Mouse (Mus musculus): ENCODE measurements at regions not wholly inside any gene's neighbourhood (a gene's known extent, or its start where the extent isn't known, plus 50 kb on each side); places are given as distances from the start of the nearest gene placed in this dataset.

DNA sequence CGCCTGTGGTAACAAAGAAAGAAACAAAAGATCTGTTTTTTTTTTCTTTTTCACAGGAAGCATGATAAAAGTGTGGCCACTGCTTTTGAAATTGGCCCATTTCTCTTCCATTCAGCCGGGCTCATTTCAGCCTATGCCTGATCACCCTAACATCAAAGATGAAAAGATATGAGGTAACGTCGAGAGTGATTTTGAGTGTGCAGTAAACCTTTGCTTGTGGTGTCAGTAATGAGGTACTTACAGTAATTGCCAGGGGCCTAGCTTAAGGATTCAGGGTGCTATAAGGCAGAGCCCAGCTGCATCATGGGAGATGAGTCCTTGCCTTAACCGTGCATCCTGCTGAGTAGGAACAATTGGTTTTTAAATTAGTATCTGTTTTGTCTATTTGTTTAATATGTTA is 354.2 kb downstream of the Ice1 start:
- no peak for DNase-seq (ENCODE audit: low read depth)

DNA sequence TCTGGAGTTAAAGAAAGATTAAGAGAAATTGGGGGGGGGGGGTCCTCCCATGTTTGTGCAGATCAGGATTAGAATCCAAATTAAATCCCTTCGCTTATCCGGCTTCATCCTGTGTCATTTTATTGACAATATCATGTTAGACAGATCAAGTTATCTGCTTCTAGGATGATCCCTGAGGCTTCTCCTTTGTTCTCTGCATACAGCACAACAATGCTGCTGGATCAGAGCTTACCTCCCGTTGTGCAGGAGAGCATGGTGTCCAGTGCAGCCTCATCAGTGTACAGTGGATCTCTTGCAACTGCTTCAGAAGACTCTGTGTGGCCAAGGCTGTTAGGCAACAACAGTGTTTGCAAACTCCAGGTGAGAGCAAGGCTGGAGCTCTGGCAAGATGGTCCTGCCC is 344.7 kb downstream of the Ice1 start:
- no peak for DNase-seq (ENCODE audit: low read depth)

DNA sequence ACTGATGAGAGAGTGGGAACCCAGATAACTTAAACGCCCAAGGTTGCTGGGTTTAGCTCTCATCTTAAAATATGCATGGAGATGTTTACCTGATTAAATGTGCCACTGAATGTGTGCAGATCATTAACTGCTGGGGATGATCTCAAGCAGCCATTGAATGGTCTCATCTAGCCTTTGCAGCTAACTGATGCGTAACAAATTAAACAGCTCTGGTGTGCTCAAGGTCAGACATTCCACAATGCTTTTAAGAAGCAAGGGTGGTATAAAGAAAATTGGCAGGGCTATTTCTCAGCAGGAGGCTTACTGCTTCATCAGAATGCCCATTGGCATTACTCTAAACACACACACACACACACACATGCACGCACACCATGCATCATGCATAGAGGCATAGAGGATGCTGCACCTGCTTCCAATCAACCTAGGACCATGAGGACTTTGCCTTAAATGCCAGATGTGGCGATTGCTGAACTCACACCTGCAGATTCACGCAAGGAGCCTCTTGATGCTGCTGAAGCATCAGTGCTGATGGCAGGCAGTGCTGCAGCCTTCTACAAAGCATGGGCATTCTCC is 333.4 kb downstream of the Ice1 start:
- DNase-seq (ENCODE audit: low read depth): no peak

DNA sequence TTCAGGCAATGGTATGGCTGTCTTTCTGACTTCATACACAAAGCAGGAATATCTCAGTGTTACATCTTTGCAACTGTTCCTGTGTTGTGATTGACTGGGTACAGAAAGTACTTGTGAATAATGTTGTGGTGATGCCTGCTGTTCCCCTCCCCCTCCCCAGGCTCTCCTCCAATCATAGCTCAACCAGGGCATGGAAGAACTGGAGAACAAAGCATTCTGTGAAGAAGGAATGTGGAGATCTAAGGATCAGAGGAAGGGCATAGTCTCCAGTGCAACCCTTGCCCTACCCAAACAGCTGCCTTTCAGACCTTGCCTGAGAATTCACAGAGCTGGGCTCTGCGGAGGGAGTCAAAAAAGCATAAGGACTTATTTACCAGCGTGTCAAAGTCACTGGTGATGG is 326.9 kb downstream of the Ice1 start:
- no peak for DNase-seq (ENCODE audit: low read depth)

GRCm38 (mm10) chr13:70311226-70312055 is 326.0 kb downstream of the Ice1 start:
- DNase-seq (ENCODE audit: low read depth): no peak

GRCm38 (mm10) chr13:70313205-70313604 is 324.2 kb downstream of the Ice1 start:
- DNase-seq (ENCODE audit: low read depth): no peak

GRCm38 (mm10) chr13:70323537-70323936 is 313.9 kb downstream of the Ice1 start:
- DNase-seq (ENCODE audit: low read depth): no peak

GRCm38 (mm10) chr13:70336069-70336468 is 301.4 kb downstream of the Ice1 start:
- DNase-seq (ENCODE audit: low read depth): no peak

- no peak for DNase-seq (ENCODE audit: low read depth)
These were observed 297.0 kb downstream of the Ice1 start for GRCm38 (mm10) chr13:70340437-70340836.

- DNase-seq (ENCODE audit: low read depth): no peak
These were observed 294.2 kb downstream of the Ice1 start for GRCm38 (mm10) chr13:70343191-70343734.

GRCm38 (mm10) chr13:70343911-70344310 is 293.5 kb downstream of the Ice1 start:
- DNase-seq (ENCODE audit: low read depth): no peak

- DNase-seq (ENCODE audit: low read depth): no peak
These were observed 293.1 kb downstream of the Ice1 start for GRCm38 (mm10) chr13:70344311-70344710.

DNA sequence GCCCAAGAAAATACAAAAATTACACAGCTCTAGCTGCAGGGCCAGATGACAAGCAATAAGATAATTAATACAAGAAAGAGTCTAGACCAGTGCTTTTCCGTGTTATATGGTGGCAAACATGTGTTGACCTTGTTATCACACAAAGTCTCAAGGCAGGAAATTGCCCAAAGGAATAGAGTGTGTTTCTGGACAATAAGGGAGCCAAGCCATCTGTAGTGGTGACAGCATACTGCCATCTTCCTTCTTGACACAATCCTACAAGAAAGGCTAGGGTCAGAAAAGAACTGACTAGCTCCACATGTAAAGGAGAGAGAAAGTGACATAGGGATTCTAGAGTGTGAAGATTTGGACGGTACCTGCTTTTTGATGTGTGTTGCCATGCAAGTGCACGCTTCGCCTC is 289.0 kb downstream of the Ice1 start:
- DNase-seq (ENCODE audit: low read depth): no peak

DNA sequence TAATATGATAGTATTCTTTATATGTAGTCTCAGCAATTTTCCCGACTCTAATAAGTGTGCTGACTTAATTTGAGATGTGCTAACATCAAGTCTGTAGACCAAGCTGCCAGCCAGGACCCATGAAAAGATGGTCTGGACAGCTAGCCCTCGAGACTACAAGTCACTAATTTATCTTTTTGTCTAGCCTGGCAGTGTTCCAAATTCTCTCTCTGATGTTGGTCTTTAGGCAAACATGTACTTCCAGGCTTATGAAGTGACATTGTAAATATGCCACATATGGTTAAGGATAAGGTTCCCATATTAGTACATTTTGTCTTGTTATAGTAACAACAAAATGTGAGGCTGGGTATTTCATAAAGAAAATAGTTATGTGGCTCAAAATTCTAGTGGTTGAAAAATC is 288.5 kb downstream of the Ice1 start:
- DNase-seq (ENCODE audit: low read depth): no peak

- DNase-seq (ENCODE audit: low read depth): no peak
These were observed 267.8 kb downstream of the Ice1 start for GRCm38 (mm10) chr13:70369647-70370046.

- DNase-seq (ENCODE audit: low read depth): no peak
These were observed 256.7 kb downstream of the Ice1 start for GRCm38 (mm10) chr13:70380772-70381171.

- no peak for DNase-seq (ENCODE audit: low read depth)
These were observed 252.1 kb downstream of the Ice1 start for GRCm38 (mm10) chr13:70385292-70385691.

- no peak for DNase-seq (ENCODE audit: low read depth)
These were observed 224.6 kb downstream of the Ice1 start for GRCm38 (mm10) chr13:70412788-70413187.

- no peak for DNase-seq (ENCODE audit: low read depth)
These were observed 219.3 kb downstream of the Ice1 start for GRCm38 (mm10) chr13:70418156-70418555.

GRCm38 (mm10) chr13:70439419-70439818 is 198.0 kb downstream of the Ice1 start:
- DNase-seq (ENCODE audit: low read depth): no peak

- no peak for DNase-seq (ENCODE audit: low read depth)
These were observed 190.5 kb downstream of the Ice1 start for GRCm38 (mm10) chr13:70446940-70447339.

DNA sequence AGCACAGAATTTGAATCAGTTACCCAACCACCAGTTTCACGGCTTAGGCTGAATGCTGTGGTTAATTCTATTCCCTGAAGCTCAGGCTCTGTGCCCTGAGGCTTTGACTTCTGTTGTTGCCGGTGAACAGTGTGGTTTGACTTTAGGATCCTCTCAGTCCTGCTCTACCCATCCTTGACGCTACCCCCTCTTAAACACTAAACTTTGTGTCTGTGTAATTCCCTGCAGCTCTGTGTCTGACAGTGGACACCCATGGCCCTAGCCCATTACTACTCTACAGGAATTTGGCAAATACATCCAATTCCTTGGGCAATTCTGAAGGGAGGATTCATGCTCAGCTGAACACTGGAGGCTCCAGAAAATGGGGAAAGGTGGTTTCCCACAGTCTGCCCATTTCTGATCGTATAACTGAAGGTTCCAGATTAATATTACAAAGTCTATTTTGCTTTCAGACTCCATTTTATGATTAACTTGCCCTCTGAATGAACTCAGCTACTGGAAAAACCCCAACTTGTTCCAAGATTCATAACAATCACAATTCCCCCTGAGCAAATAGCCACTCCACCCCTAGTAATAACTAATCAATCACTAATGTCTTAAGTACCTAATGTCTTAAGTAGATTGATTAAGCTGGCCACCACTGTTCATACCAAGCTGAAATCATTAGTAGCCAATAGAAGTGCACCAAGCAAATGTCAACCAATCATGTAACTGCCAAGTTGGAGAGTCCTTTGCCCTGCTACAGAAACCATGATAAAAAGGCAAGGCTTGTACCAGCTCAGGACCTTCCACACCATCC is 182.6 kb downstream of the Ice1 start:
- DNase-seq (ENCODE audit: low read depth): no peak

- no peak for DNase-seq (ENCODE audit: low read depth)
These were observed 179.0 kb downstream of the Ice1 start for GRCm38 (mm10) chr13:70458406-70458805.

Measured in c-Kit-positive CD71-negative TER-119-negative erythroid progenitor cells, embryonic 14.5 days (primary cell).